Mouse (Mus musculus): ENCODE results near the gene Agbl5.

The Agbl5 gene

DNA sequence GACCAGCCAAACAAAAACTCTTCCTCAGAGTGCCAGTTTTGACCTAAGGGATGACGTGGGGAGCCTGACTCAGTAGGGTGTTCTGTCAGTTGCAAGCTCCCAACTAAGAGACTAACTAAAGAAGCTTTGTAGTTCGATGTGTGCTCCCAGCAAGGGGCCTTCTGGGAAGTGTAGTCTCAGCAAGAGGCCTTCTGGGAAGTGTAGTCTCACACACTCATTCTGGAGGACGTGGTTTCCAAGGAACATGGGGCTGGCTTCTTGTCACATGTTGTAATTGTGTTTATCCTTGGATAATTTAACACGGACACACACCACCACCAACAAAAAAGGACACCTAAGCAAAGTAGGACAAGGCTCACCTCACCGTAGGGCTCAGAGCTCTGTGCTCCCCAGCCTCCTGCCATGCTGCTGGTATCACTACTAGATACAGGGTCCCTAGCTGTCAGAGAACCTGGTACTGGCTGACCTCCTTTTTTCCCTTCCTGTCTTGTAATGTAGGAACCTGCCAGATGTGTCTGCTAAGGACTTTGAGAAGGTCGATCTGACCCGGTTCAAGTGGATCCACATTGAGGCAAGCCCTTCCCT, 39.5 kb downstream of the Agbl5 start:
- TF ChIP-seq POU5F1 (IDR thresholded peaks at IDR 0.05; ENCODE audit: borderline replicate concordance, low read length), result no peak
- TF ChIP-seq CTCF (conservative IDR thresholded peaks at IDR 0.05; ENCODE audit: low read length), result no peak
- TF ChIP-seq NANOG (IDR thresholded peaks at IDR 0.05; ENCODE audit: borderline replicate concordance, low read length), result no peak
- peaks cover 47% of the 10 kb centered on the region for H3K4me1 ChIP-seq (replicated peaks; ENCODE audit: low read depth, low read length)

GRCm38 (mm10) chr5:30930121-30930520, 41.6 kb downstream of the Agbl5 start:
- Histone ChIP-seq H3K36me3 (ENCODE audit: insufficient read depth, low read length) (no peaks in the 10 kb centered on the region), H3K4me1 (replicated peaks; ENCODE audit: low read depth, low read length) (peaks cover 37% of the 10 kb centered on the region), H3K9me3 (ENCODE audit: low read length) (no peaks in the 10 kb centered on the region), H3K27me3 (ENCODE audit: insufficient read depth, low read length) (peaks cover 17% of the 10 kb centered on the region), H3K4me3 (replicated peaks; ENCODE audit: low read length) (no peak overlapping the region)
- TF ChIP-seq CTCF (conservative IDR thresholded peaks at IDR 0.05; ENCODE audit: low read length) (peak; percentile 56), POU5F1 (IDR thresholded peaks at IDR 0.05; ENCODE audit: borderline replicate concordance, low read length) (no peak), NANOG (IDR thresholded peaks at IDR 0.05; ENCODE audit: borderline replicate concordance, low read length) (no peak)

More for the DNA sequence above, 39.5 kb downstream of the Agbl5 start:
- no peak overlapping the region for H3K4me3 ChIP-seq (replicated peaks; ENCODE audit: low read length)
- H3K36me3 ChIP-seq (ENCODE audit: insufficient read depth, low read length), result no peaks in the 10 kb centered on the region
- H3K27me3 ChIP-seq (ENCODE audit: insufficient read depth, low read length), result peaks cover 37% of the 10 kb centered on the region
- H3K9me3 ChIP-seq (ENCODE audit: low read length), result no peaks in the 10 kb centered on the region

GRCm38 (mm10) chr5:30930846-30931245, 42.4 kb downstream of the Agbl5 start:
- H3K36me3 ChIP-seq (ENCODE audit: insufficient read depth, low read length), result no peaks in the 10 kb centered on the region
- no peak overlapping the region for H3K4me3 ChIP-seq (replicated peaks; ENCODE audit: low read length)
- no peak for TF ChIP-seq NANOG (IDR thresholded peaks at IDR 0.05; ENCODE audit: borderline replicate concordance, low read length)
- no peak for TF ChIP-seq CTCF (conservative IDR thresholded peaks at IDR 0.05; ENCODE audit: low read length)
- no peak for TF ChIP-seq POU5F1 (IDR thresholded peaks at IDR 0.05; ENCODE audit: borderline replicate concordance, low read length)
- peaks cover 10% of the 10 kb centered on the region for H3K27me3 ChIP-seq (ENCODE audit: insufficient read depth, low read length)
- peaks cover 37% of the 10 kb centered on the region for H3K4me1 ChIP-seq (replicated peaks; ENCODE audit: low read depth, low read length)
- no peaks in the 10 kb centered on the region for H3K9me3 ChIP-seq (ENCODE audit: low read length)

GRCm38 (mm10) chr5:30931378-30931777, 42.9 kb downstream of the Agbl5 start:
- Histone ChIP-seq H3K4me3 (replicated peaks; ENCODE audit: low read length) (no peak overlapping the region), H3K36me3 (ENCODE audit: insufficient read depth, low read length) (no peaks in the 10 kb centered on the region), H3K4me1 (replicated peaks; ENCODE audit: low read depth, low read length) (peaks cover 33% of the 10 kb centered on the region), H3K27me3 (ENCODE audit: insufficient read depth, low read length) (peaks cover 5% of the 10 kb centered on the region), H3K9me3 (ENCODE audit: low read length) (no peaks in the 10 kb centered on the region)
- TF ChIP-seq POU5F1 (IDR thresholded peaks at IDR 0.05; ENCODE audit: borderline replicate concordance, low read length) (no peak), CTCF (conservative IDR thresholded peaks at IDR 0.05; ENCODE audit: low read length) (no peak), NANOG (IDR thresholded peaks at IDR 0.05; ENCODE audit: borderline replicate concordance, low read length) (no peak)

DNA sequence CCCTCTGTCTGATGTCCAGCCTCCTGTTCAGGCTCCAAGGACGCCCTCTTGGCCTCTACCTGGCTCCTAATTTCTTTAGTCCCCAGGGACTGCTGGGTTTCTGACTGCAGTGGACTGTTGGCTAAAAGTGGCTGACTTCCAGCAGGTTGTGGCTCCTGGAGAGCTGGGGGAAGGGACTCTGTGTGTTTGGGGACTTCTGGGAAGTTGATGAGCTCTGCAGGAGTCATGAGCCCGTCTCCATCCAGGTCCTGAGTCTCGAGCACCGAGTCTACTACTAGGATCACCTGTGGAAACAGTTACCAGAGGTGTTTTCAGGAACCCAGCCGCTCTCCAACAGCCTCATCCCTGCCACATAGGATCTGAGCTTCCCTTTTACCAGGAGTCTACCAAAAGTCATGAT, 45.2 kb downstream of the Agbl5 start:
- Histone ChIP-seq H3K27me3 (ENCODE audit: insufficient read depth, low read length) (no peaks in the 10 kb centered on the region), H3K4me1 (replicated peaks; ENCODE audit: low read depth, low read length) (peaks cover 13% of the 10 kb centered on the region), H3K9me3 (ENCODE audit: low read length) (no peaks in the 10 kb centered on the region), H3K36me3 (ENCODE audit: insufficient read depth, low read length) (no peaks in the 10 kb centered on the region), H3K4me3 (replicated peaks; ENCODE audit: low read length) (no peak overlapping the region)
- no peak for TF ChIP-seq CTCF (conservative IDR thresholded peaks at IDR 0.05; ENCODE audit: low read length)

DNA sequence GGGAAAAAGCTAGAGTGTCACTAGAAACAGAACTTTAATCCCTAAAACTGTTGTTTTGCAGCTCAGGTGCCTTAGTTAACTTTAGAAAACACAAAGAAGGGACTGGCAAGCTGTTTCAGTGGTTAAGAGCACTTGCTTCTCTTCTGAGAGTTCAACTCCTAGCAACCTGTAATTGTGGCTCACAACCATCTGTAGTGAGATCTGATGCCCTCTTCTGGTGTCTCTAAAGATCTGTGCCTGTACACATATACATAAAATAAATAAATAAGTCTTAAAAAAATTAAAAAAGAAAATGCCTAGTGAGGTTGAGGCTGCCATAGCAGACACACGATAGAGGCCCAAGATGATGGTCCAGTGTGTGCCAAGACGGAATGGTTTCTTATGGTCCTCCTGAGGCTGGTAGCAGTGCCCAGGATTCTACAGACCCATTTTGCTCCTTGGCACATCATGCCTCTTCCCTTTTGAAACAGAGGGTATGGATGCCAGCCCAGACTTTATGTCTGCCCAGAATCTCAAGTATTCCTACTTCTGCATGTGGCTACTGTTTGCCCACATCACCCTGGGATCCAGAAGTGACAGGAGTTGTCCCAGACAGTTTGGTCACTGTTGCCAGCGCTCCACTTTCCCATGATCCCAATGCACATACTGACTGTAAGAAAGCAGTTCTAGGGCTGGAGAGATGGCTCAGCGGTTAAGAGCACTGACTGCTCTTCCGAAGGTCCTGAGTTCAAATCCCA, 46.4 kb downstream of the Agbl5 start:
- H3K9me3 ChIP-seq (ENCODE audit: low read length), result no peaks in the 10 kb centered on the region
- H3K36me3 ChIP-seq (ENCODE audit: insufficient read depth, low read length), result no peaks in the 10 kb centered on the region
- H3K4me1 ChIP-seq (replicated peaks; ENCODE audit: low read depth, low read length), result peaks cover 8% of the 10 kb centered on the region
- TF ChIP-seq NANOG (IDR thresholded peaks at IDR 0.05; ENCODE audit: borderline replicate concordance, low read length) (no peak), POU5F1 (IDR thresholded peaks at IDR 0.05; ENCODE audit: borderline replicate concordance, low read length) (no peak), CTCF (conservative IDR thresholded peaks at IDR 0.05; ENCODE audit: low read length) (no peak)
- H3K27me3 ChIP-seq (ENCODE audit: insufficient read depth, low read length), result no peaks in the 10 kb centered on the region
- H3K4me3 ChIP-seq (replicated peaks; ENCODE audit: low read length), result no peak overlapping the region

- Histone ChIP-seq H3K36me3 (ENCODE audit: insufficient read depth, low read length) (no peaks in the 10 kb centered on the region), H3K4me1 (replicated peaks; ENCODE audit: low read depth, low read length) (peaks cover 9% of the 10 kb centered on the region), H3K27me3 (ENCODE audit: insufficient read depth, low read length) (peaks cover 27% of the 10 kb centered on the region), H3K9me3 (ENCODE audit: low read length) (no peaks in the 10 kb centered on the region), H3K4me3 (replicated peaks; ENCODE audit: low read length) (no peak overlapping the region)
- TF ChIP-seq CTCF (conservative IDR thresholded peaks at IDR 0.05; ENCODE audit: low read length) (peak; percentile 29), NANOG (IDR thresholded peaks at IDR 0.05; ENCODE audit: borderline replicate concordance, low read length) (no peak)
These were observed 54.5 kb downstream of the Agbl5 start for GRCm38 (mm10) chr5:30943004-30943403.

- Histone ChIP-seq H3K4me1 (replicated peaks; ENCODE audit: low read depth, low read length) (peaks cover 18% of the 10 kb centered on the region), H3K9me3 (ENCODE audit: low read length) (no peaks in the 10 kb centered on the region), H3K36me3 (ENCODE audit: insufficient read depth, low read length) (no peaks in the 10 kb centered on the region), H3K4me3 (replicated peaks; ENCODE audit: low read length) (peak overlapping the region; percentile 83), H3K27me3 (ENCODE audit: insufficient read depth, low read length) (peaks cover 34% of the 10 kb centered on the region)
- TF ChIP-seq CTCF (conservative IDR thresholded peaks at IDR 0.05; ENCODE audit: low read length) (no peak), POU5F1 (IDR thresholded peaks at IDR 0.05; ENCODE audit: borderline replicate concordance, low read length) (no peak), NANOG (IDR thresholded peaks at IDR 0.05; ENCODE audit: borderline replicate concordance, low read length) (no peak)
These were observed 55.9 kb downstream of the Agbl5 start for GRCm38 (mm10) chr5:30944344-30944743.

All from E14TG2a.4 (cell line).